Mouse (Mus musculus): ENCODE results near the gene Map7d1. TPM values are rescaled to one million over a fixed set of nuclear protein-coding genes. Genes with fewer than 3 reads are reported as not detected.

The Map7d1 gene
- polyA plus RNA-seq (2015; fragmentation: Nextera tagmentation; extraction: Ambion mirVana) = 31.5 and 32.2 TPM in 2 replicates

DNA sequence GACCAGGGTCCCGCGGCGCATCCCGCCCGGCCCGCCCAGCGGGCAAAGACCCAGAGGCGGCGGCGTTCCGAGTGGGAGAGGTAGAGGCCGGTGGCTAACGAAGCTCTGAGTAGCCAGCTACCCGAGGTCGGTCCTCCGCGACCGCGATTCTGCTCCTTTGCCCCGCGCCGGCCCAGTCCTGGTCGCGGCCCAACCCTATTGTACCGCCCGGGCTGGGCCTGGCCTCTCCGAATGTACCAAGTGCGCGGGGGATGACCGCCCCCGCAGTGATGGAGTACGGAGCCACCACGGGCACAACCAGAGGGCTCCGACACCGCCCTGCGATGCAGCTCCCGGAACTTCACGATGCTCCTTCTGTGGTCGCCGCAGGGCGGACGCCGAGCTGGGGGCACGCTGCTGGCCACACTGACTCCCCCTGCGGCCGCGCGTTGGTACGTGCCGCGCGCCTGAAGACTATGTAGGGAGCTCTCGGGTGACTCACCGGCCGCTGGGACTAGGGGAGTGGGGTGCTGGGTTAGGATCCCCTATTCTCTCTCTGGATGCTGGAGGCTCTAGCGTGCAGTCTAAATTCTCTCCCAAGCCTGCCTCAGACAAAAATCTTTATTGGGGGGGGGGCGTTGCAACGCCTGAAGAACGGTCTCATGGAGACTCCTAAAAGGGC, at the start of gene Map7d1:
TSS of gene Map7d1 (minus strand) at position 213 of the 661 bp plus-strand sequence.
- H3K36me3 ChIP-seq (ENCODE audit: insufficient read depth, low read length) = no peaks in the 10 kb centered on the region
- H3K9me3 ChIP-seq (ENCODE audit: low read length) = no peaks in the 10 kb centered on the region
- H3K4me3 ChIP-seq (ENCODE audit: low read length) = peak within 1 kb of the TSS; percentile 99
- ATAC-seq (ENCODE audit: low FRiP score, low TSS enrichment) = peak; percentile 81
- H3K4me2 ChIP-seq (replicated peaks; ENCODE audit: low read depth, low read length) = peak within 1 kb of the TSS; percentile 80
- H3K4me1 ChIP-seq (ENCODE audit: insufficient read depth, low read length) = peaks cover 76% of the 10 kb centered on the region
- H3K27me3 ChIP-seq (ENCODE audit: insufficient read depth, low read length) = no peaks in the 10 kb centered on the region
- peak within 1 kb of the TSS; percentile 93 for H3K27ac ChIP-seq (ENCODE audit: low read length)
- WGBS = 0% methylated on average over 59 of the region's 59 CpGs
- H3K9ac ChIP-seq (replicated peaks; ENCODE audit: low read length) = peak within 1 kb of the TSS; percentile 99

DNA sequence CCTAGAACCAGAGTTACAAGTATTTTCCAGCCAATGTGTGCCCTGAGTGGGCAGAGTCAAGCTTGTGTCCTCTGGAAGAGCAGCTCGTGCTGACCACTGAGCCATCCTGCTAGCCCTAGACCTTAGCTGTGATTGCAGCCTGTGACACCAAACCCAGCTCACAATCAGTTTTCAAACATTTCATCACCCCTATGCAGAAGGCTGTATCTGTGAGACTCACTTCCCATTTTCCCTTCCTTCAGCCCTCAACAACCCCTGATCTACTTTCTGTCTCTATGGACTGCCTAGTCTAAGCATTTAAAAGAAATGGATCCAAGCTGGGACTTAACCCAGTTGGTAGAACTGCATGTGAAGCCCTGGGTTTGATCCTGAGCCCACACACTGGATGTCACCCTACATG, 49.3 kb upstream of the Map7d1 start:
- 100% methylated on average over 1 of the region's 1 CpGs for WGBS
- Histone ChIP-seq H3K27me3 (ENCODE audit: insufficient read depth, low read length) (peaks cover 24% of the 10 kb centered on the region), H3K4me3 (ENCODE audit: low read length) (no peak overlapping the region), H3K9me3 (ENCODE audit: low read length) (0 out of 2 replicates have a peak, but pooled peaks cover 5% of the 10 kb centered on the region), H3K4me2 (replicated peaks; ENCODE audit: low read depth, low read length) (no peak overlapping the region), H3K4me1 (ENCODE audit: insufficient read depth, low read length) (peaks cover 24% of the 10 kb centered on the region), H3K36me3 (ENCODE audit: insufficient read depth, low read length) (no peaks in the 10 kb centered on the region), H3K27ac (ENCODE audit: low read length) (no peak overlapping the region), H3K9ac (replicated peaks; ENCODE audit: low read length) (no peak overlapping the region)
- no peak for ATAC-seq (ENCODE audit: low FRiP score, low TSS enrichment)

DNA sequence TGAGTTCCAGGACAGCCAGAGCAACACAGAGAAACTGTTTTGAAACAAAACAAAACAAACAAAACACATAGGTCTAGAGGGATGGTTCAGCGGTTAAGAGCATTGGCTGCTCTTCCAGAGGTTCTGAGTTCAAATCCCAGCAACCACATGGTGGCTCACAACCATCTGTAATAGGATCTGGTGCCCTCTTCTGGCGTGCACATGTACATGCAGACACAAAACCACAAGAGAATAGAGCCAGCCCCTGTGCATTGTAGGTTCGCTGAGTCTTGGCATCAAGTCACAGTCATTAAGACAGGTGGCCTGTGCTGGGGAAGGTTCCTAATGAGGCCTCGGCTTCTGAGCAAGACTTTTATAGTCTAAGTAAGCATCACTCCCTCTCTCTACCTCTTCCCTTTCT, 47.7 kb upstream of the Map7d1 start:
- peaks cover 32% of the 10 kb centered on the region for H3K27me3 ChIP-seq (ENCODE audit: insufficient read depth, low read length)
- no peak overlapping the region for H3K27ac ChIP-seq (ENCODE audit: low read length)
- no peak for ATAC-seq (ENCODE audit: low FRiP score, low TSS enrichment)
- H3K4me1 ChIP-seq (ENCODE audit: insufficient read depth, low read length) = peaks cover 21% of the 10 kb centered on the region
- no peaks in the 10 kb centered on the region for H3K36me3 ChIP-seq (ENCODE audit: insufficient read depth, low read length)
- no peak overlapping the region for H3K4me2 ChIP-seq (replicated peaks; ENCODE audit: low read depth, low read length)
- H3K4me3 ChIP-seq (ENCODE audit: low read length) = no peak overlapping the region
- 0 out of 2 replicates have a peak, but pooled peaks cover 5% of the 10 kb centered on the region for H3K9me3 ChIP-seq (ENCODE audit: low read length)
- WGBS = 68% methylated on average over 4 of the region's 4 CpGs
- no peak overlapping the region for H3K9ac ChIP-seq (replicated peaks; ENCODE audit: low read length)

DNA sequence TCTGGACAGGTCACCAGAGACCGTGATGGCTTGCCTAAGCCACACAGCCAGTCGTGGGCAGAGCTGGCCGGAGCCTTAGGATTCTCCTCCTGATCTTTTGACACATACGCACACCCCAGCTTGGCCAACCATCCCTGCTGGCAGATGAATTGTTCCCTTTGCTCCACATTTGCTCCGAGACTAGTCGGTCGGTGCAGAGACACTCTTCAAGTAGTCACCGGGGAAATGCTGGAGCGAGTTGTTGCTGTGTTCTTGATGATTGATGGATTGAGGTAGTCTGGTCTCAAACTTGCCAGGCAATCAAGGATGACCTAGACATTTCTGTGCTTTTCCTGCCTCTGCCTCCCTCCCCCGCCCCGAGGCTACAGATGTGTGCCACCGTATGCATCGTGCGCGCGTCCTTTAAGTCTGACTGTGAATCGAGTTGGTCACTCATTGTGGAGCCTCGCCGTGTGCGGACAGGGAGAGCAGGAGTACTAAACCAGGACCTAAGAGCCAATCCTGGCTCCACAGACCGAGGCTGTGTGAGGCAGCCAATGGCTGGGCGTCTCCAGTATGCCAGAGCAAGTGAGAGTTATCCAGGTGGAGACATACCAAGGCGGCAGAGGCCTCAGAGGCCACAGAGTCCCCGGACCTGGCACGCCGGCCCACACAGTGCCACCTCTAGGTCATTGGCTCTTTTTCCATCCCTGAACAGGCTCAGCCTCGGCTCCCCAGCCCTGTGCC, 45.6 kb upstream of the Map7d1 start:
- Histone ChIP-seq H3K9ac (replicated peaks; ENCODE audit: low read length) (0 out of 2 replicates have a peak overlapping the region, but pooled peaks have one; percentile 45), H3K27me3 (ENCODE audit: insufficient read depth, low read length) (peaks cover 36% of the 10 kb centered on the region), H3K36me3 (ENCODE audit: insufficient read depth, low read length) (no peaks in the 10 kb centered on the region), H3K4me1 (ENCODE audit: insufficient read depth, low read length) (peaks cover 27% of the 10 kb centered on the region), H3K27ac (ENCODE audit: low read length) (no peak overlapping the region), H3K4me2 (replicated peaks; ENCODE audit: low read depth, low read length) (peak overlapping the region; percentile 72), H3K4me3 (ENCODE audit: low read length) (peak overlapping the region; percentile 44), H3K9me3 (ENCODE audit: low read length) (0 out of 2 replicates have a peak, but pooled peaks cover 5% of the 10 kb centered on the region)
- 7% methylated on average over 27 of the region's 27 CpGs for WGBS
- ATAC-seq (ENCODE audit: low FRiP score, low TSS enrichment) = peak; percentile 20; the same call in 1 of the 2 replicates

DNA sequence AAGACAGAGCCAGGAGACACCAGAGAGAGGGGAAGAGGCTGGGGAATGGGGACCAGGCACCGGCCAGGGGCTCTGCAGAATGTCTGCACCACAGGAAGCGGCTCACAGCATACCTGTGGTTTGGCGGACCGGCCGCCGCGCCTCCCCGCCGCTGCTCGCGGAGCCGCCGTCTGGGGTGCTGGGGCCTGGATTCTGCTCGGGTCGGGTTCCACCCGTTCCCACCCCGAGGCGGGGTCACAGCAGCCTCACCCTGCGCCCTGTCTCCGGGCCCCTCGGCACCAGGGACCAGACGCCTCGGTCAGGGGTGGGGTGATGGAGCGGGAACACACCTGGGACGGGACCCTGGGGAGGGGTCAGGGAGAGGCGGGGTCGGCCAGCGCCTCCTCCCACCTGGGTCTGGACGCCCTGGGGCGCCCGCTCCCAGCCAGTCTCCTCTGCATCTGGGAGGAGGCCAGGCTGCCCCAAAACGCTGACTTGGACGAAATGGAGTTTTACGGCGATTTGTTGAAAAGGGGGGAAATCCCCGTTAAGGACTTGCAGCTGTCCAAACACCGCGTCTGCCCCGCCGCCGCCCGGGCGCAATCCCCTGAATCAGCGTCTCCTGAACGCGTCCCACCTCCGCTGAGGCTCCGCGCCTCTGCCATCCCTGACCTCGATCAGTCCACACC, 44.9 kb upstream of the Map7d1 start:
- Histone ChIP-seq H3K9ac (replicated peaks; ENCODE audit: low read length) (peak overlapping the region; percentile 45), H3K4me2 (replicated peaks; ENCODE audit: low read depth, low read length) (peak overlapping the region; percentile 72), H3K4me1 (ENCODE audit: insufficient read depth, low read length) (peaks cover 32% of the 10 kb centered on the region), H3K4me3 (ENCODE audit: low read length) (peak overlapping the region; percentile 44), H3K9me3 (ENCODE audit: low read length) (0 out of 2 replicates have a peak, but pooled peaks cover 3% of the 10 kb centered on the region), H3K27me3 (ENCODE audit: insufficient read depth, low read length) (peaks cover 36% of the 10 kb centered on the region), H3K36me3 (ENCODE audit: insufficient read depth, low read length) (no peaks in the 10 kb centered on the region), H3K27ac (ENCODE audit: low read length) (no peak overlapping the region)
- 2% methylated on average over 47 of the region's 50 CpGs for WGBS
- peak; percentile 18; the same call in 1 of the 2 replicates for ATAC-seq (ENCODE audit: low FRiP score, low TSS enrichment)

DNA sequence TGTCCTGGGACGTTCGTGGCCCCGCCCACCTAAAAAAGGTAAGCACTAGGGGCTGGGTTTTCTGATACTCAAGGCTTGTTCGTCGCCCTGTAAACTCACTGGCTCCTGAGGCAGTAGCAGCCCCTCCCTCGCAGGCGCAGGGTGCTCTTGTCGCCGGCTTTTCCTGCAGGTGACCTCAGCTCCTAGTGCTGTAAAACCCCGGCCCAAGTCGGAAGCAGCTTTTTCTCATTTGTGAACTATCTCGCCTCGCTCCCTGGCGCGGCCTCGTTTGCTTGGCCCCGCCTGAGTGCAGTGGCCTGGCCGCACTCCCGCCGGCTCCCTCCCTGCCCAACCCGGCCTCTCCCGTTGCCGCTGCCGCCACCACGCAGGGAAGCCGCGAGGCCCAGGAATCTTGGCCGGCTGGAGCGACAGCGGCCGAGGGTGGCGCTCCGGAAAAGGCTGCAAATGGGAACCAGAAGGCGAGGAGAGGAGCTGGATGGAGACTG, 40.5 kb upstream of the Map7d1 start:
- ATAC-seq (ENCODE audit: low FRiP score, low TSS enrichment) = peak; percentile 16; the same call in 1 of the 2 replicates
- Histone ChIP-seq H3K4me3 (ENCODE audit: low read length) (peak overlapping the region; percentile 34), H3K4me1 (ENCODE audit: insufficient read depth, low read length) (peaks cover 27% of the 10 kb centered on the region), H3K9ac (replicated peaks; ENCODE audit: low read length) (peak overlapping the region; percentile 18), H3K9me3 (ENCODE audit: low read length) (no peaks in the 10 kb centered on the region), H3K27ac (ENCODE audit: low read length) (no peak overlapping the region), H3K4me2 (replicated peaks; ENCODE audit: low read depth, low read length) (peak overlapping the region; percentile 57), H3K27me3 (ENCODE audit: insufficient read depth, low read length) (peaks cover 22% of the 10 kb centered on the region), H3K36me3 (ENCODE audit: insufficient read depth, low read length) (no peaks in the 10 kb centered on the region)
- under 1% methylated on average over 34 of the region's 34 CpGs for WGBS

DNA sequence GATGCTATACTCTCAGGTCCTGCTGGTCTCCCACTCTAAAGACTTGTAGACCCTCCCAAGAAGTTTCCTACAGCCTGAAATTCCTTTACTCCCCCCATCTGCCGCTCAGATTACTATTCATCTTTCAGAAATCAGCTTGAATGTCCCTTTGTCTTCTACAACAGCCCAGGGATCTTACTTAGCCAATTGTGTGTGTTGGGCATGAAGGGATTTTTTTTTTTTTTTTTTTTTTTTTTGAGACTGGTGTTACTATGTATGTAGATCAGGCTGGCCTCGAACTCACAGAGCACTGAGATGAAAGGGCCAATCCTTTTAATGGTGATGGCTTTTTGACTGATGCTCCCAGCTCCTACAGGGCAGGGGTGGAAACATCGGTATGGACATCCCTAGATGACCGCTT, 39.8 kb upstream of the Map7d1 start:
- no peak overlapping the region for H3K4me3 ChIP-seq (ENCODE audit: low read length)
- 46% methylated on average over 4 of the region's 4 CpGs for WGBS
- peaks cover 24% of the 10 kb centered on the region for H3K4me1 ChIP-seq (ENCODE audit: insufficient read depth, low read length)
- H3K27ac ChIP-seq (ENCODE audit: low read length) = no peak overlapping the region
- no peaks in the 10 kb centered on the region for H3K36me3 ChIP-seq (ENCODE audit: insufficient read depth, low read length)
- no peaks in the 10 kb centered on the region for H3K9me3 ChIP-seq (ENCODE audit: low read length)
- H3K27me3 ChIP-seq (ENCODE audit: insufficient read depth, low read length) = peaks cover 18% of the 10 kb centered on the region
- no peak overlapping the region for H3K4me2 ChIP-seq (replicated peaks; ENCODE audit: low read depth, low read length)
- H3K9ac ChIP-seq (replicated peaks; ENCODE audit: low read length) = no peak overlapping the region
- ATAC-seq (ENCODE audit: low FRiP score, low TSS enrichment) = no peak

DNA sequence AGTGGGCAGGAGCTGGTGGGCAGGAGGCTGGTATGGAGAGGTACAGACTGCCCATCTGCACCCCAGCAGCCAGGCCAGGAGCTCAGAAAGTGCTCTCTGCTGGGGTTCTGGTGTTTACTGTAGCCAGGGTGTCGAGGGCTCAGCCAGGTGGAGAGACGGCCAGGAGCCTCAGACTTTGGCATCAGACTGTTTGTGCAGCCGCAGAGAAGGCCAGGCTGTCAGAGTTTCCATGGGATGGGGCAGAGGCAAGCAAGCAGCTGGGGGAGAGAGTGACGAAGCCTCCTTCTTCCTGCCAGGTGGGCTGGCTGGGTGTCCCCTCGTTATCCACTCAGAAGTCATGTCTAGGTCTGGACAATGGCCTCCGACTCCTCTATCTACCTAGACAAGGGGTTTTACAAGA, 39.0 kb upstream of the Map7d1 start:
- peaks cover 10% of the 10 kb centered on the region for H3K27me3 ChIP-seq (ENCODE audit: insufficient read depth, low read length)

DNA sequence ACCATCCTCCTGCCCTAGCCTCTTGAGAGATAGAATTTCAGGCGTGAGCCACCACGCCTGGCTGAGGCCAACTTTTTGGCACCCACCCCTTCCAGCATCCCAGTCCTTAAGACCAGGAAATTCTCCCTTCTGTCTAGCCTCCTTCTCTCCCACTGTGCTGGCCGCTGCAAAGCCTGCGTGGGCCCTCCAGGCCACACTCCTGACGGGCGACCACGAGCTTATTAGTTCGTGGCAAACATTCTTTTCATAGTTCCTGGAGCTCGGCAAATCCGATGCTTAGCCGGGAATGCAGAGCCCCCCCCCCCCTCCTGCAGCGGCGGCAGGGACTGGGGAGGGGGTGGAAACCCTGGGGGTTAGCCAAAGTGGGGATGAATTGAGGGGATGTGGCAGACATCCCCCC, 35.1 kb upstream of the Map7d1 start:
- H3K36me3 ChIP-seq (ENCODE audit: insufficient read depth, low read length) = no peaks in the 10 kb centered on the region
- peaks cover 23% of the 10 kb centered on the region for H3K27me3 ChIP-seq (ENCODE audit: insufficient read depth, low read length)
- no peak overlapping the region for H3K4me3 ChIP-seq (ENCODE audit: low read length)
- no peak for ATAC-seq (ENCODE audit: low FRiP score, low TSS enrichment)
- H3K4me2 ChIP-seq (replicated peaks; ENCODE audit: low read depth, low read length) = no peak overlapping the region
- 24% methylated on average over 13 of the region's 13 CpGs for WGBS
- H3K27ac ChIP-seq (ENCODE audit: low read length) = no peak overlapping the region
- H3K9ac ChIP-seq (replicated peaks; ENCODE audit: low read length) = 0 out of 2 replicates have a peak overlapping the region, but pooled peaks have one; percentile 29
- H3K9me3 ChIP-seq (ENCODE audit: low read length) = no peaks in the 10 kb centered on the region
- peaks cover 23% of the 10 kb centered on the region for H3K4me1 ChIP-seq (ENCODE audit: insufficient read depth, low read length)

More for the DNA sequence above, 39.0 kb upstream of the Map7d1 start:
- WGBS = 63% methylated on average over 6 of the region's 6 CpGs
- peaks cover 19% of the 10 kb centered on the region for H3K4me1 ChIP-seq (ENCODE audit: insufficient read depth, low read length)
- H3K27ac ChIP-seq (ENCODE audit: low read length) = no peak overlapping the region
- H3K4me3 ChIP-seq (ENCODE audit: low read length) = no peak overlapping the region
- H3K9ac ChIP-seq (replicated peaks; ENCODE audit: low read length) = no peak overlapping the region
- no peaks in the 10 kb centered on the region for H3K9me3 ChIP-seq (ENCODE audit: low read length)
- no peak for ATAC-seq (ENCODE audit: low FRiP score, low TSS enrichment)
- H3K36me3 ChIP-seq (ENCODE audit: insufficient read depth, low read length) = no peaks in the 10 kb centered on the region
- H3K4me2 ChIP-seq (replicated peaks; ENCODE audit: low read depth, low read length) = no peak overlapping the region
